Mouse (Mus musculus): ENCODE results near the gene Taf3.

GRCm38 (mm10) chr2:9896097-9896770 lies 152.2 kb downstream of the Taf3 start:
- TF ChIP-seq GATA1 (IDR thresholded peaks at IDR 0.05; ENCODE audit: low read length) (no peak), TAL1 (IDR thresholded peaks at IDR 0.05; ENCODE audit: low read length) (no peak)
